Mouse (Mus musculus) stomach, embryonic 15.5 days (tissue): ENCODE results near the gene Kdm2b. TPM values are rescaled to one million over a fixed set of nuclear protein-coding genes. Genes with fewer than 3 reads are reported as not detected.
A peak's percentile ranks its signal among the peaks of the same experiment; 100 is the strongest.

ENCODE experiments used
- ATAC-seq: fragments of 200-750 bp; cut with Nextera tagmentation; 2 replicates; pipeline ENCODE4 v1.8.0; 2017; ENCODE audit warnings: low read depth, moderate number of reproducible peaks, moderate TSS enrichment; ENCODE audit not compliant: insufficient read depth, low FRiP score
- H3K27ac ChIP-seq: fragments of 300-500 bp; sonication (generic); 2 replicates; pipeline ENCODE4 v1.5.1; 2015; ENCODE audit warnings: mild to moderate bottlenecking, inconsistent platforms
- H3K27me3 ChIP-seq: fragments of 300-500 bp; sonication (generic); replicated peaks from 2 replicates; pipeline ENCODE4 v1.6.1; 2015; ENCODE audit warnings: inconsistent platforms
- H3K36me3 ChIP-seq: fragments of 300-500 bp; sonication (generic); 2 replicates; pipeline ENCODE4 v1.6.1; 2015; ENCODE audit warnings: inconsistent platforms
- H3K4me1 ChIP-seq: fragments of 300-500 bp; sonication (generic); 2 replicates; pipeline ENCODE4 v1.6.1; 2015; ENCODE audit warnings: inconsistent platforms
- H3K4me2 ChIP-seq: fragments of 300-500 bp; sonication (generic); 2 replicates; pipeline ENCODE4 v1.6.1; 2015; ENCODE audit warnings: mild to moderate bottlenecking, inconsistent platforms
- H3K4me3 ChIP-seq: fragments of 300-500 bp; sonication (generic); replicated peaks from 2 replicates; pipeline ENCODE4 v1.5.1; 2015; ENCODE audit warnings: inconsistent platforms
- H3K9ac ChIP-seq: fragments of 300-500 bp; sonication (generic); 2 replicates; pipeline ENCODE4 v1.6.1; 2015; ENCODE audit warnings: inconsistent platforms
- H3K9me3 ChIP-seq: fragments of 300-500 bp; sonication (generic); 2 replicates; pipeline ENCODE4 v1.6.1; 2016; ENCODE audit warnings: inconsistent platforms
- WGBS: fragments of 180-500 bp; shearing (Covaris S2); methylation state at CpG from one replicate; pipeline ENCODE4 v1.1.7; 2015; 5-methylcytosine and 5-hydroxymethylcytosine counted together
- polyA plus RNA-seq: library from polyadenylated mRNA; unstranded; fragments of >200 nt; fragmentation: Nextera tagmentation; extraction: Ambion mirVana; gene quantifications from 2 replicates; pipeline ENCODE4 v1.2.1, GENCODE M21; 2015

Gene Kdm2b
- polyA plus RNA-seq, 1 experiment from 2014 or later = 29.6 TPM

DNA sequence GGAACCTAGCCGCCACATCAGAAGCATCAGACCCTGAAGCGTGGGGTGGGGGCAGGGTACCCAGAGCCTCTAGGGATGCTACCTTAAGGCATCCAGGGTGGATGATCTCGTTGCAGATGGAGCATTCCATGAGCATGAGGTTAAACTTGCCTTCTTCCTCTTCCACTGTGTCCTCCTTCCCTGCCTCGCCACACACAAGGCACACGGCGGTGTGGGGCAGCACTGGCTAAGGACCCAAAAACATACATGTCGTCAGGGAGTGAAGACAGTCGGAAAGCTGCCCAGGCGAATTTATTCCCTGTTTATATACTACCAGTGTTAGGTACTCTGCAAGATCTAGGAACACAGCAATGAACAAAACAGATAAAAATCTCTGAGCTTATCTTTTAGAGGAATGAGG is 106.4 kb downstream of the Kdm2b start:
- H3K27ac ChIP-seq = no peak overlapping the region
- 81% methylated on average over 9 of the region's 9 CpGs for WGBS
- H3K9ac ChIP-seq = no peak overlapping the region

DNA sequence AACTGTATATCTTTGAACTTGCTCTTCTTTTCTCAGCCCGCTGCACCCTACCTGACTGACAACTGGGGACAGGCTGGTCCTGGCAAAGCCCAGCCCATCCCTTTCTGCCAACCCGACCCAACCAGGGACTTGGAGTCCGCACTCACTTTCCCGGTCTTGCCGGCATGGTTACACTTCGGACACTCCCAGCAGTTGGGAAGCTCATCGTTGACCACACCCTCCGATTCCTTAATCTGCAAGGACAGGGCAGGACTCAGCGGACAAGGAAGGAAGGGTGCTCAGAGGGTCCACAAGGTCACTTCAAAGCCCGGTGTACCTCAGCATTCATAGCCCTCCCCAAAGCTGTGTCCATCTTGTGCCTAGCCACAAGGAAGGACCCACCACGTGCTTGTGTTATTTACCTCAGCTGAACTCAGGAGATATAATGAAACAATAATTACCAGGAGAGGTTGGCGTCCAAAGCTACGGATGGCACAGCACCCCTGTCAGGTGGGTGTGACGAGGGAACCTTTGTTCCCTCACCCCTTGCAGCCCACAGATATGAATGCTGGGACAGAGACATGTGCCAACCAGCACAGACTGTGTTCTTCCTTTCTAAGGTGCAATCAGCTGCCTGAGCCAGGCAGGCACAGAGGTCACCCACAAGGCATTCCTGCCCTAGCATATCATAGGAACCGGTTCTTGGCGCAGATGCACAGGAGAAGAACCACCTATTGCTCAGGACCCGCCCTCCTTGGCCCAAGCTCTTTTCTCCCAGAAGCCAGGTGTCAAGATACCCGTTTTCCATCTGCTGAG is 107.2 kb downstream of the Kdm2b start:
- Histone ChIP-seq H3K36me3 (peaks cover 19% of the 10 kb centered on the region), H3K27me3 (no peaks in the 10 kb centered on the region), H3K4me1 (peaks cover 10% of the 10 kb centered on the region), H3K4me2 (no peak overlapping the region), H3K9ac (no peak overlapping the region), H3K9me3 (no peaks in the 10 kb centered on the region), H3K4me3 (no peak overlapping the region), H3K27ac (no peak overlapping the region)
- WGBS = 81% methylated on average over 18 of the region's 18 CpGs
- no peak for ATAC-seq

More for the DNA sequence above, 106.4 kb downstream of the Kdm2b start:
- Histone ChIP-seq H3K4me3 (no peak overlapping the region), H3K36me3 (peaks cover 19% of the 10 kb centered on the region), H3K27me3 (no peaks in the 10 kb centered on the region), H3K4me2 (no peak overlapping the region), H3K9me3 (no peaks in the 10 kb centered on the region), H3K4me1 (peaks cover 10% of the 10 kb centered on the region)
- ATAC-seq = no peak

DNA sequence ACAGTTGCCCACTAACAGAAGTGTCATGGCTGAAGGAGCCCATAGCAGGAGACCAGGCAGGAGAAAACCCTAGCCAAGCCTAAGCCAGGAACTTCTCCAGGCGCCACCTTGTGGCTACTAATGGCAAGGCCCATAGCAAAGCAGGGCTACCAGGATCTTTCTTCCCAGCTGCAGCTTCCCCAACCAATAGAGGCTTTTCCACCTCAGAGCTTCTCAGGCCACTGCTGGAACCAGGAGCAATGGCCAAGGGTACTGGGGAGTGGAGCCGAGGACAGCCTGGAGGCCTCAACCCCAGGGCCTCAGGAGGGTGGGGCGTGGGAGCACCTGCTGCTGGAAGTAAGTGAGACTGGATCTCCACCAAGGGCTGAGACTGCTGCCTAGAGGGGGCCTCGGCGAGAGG is 108.3 kb downstream of the Kdm2b start:
- Histone ChIP-seq H3K4me3 (no peak overlapping the region), H3K36me3 (peaks cover 21% of the 10 kb centered on the region), H3K4me2 (no peak overlapping the region), H3K9me3 (no peaks in the 10 kb centered on the region), H3K27ac (no peak overlapping the region), H3K27me3 (no peaks in the 10 kb centered on the region), H3K9ac (no peak overlapping the region), H3K4me1 (peaks cover 10% of the 10 kb centered on the region)
- ATAC-seq = no peak
- 56% methylated on average over 5 of the region's 5 CpGs for WGBS

DNA sequence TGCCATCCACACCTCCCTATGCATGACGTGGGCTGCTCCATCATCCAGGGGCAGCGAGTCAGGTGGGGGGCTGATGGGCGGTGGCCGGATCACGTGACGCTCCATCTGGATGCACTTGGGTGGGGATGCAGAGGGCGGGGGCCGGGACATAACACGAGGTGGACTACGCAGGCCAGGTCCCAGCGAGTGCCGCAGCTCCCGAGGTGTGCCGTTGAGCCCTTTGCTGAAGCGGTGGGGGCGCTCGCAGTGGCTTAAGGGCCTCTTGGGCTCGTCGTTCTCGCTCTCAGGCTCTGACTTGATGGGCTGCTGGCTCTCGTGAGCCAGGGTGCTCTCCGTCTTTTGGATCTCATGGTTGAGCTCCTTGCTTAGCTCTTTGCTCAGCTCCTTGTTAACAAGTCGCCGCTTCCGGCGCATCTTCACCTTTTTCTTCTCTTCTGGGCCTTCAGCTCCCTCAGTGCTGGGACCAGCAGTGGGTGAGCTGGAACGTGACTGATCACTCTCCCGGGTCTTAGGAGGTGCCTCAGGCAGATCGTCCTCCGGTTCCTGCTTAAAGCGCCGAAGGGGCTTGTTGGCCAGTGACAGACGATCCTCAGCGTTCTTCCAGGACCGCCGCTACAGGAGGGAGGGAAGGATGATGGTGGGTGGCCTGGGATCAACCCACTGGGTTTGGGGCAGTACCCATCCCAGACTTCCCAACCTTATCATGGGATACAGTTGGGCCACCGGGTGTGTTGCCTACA is 109.2 kb downstream of the Kdm2b start:
- Histone ChIP-seq H3K4me1 (peaks cover 4% of the 10 kb centered on the region), H3K36me3 (peaks cover 23% of the 10 kb centered on the region), H3K9ac (no peak overlapping the region), H3K27me3 (no peaks in the 10 kb centered on the region), H3K27ac (no peak overlapping the region), H3K9me3 (no peaks in the 10 kb centered on the region), H3K4me3 (no peak overlapping the region), H3K4me2 (no peak overlapping the region)
- 95% methylated on average over 37 of the region's 37 CpGs for WGBS
- no peak for ATAC-seq

DNA sequence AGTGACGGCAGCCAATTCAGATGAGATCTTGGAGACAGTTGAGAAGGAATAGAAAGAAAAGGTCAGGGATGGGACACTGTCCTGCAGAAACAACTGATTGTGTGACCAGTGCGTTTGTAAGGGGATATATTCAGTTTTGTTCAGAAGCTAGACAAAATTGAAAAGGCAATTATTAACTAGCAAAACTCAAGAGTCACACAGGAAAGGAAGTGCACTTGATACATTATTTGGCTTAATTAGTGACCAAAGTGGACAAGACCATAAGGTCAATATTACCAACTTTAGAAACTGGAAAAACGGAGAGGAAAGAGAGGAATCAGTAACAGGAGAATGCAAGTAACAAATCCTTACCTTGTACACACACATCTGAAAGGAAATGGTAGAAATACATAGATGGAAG is 113.0 kb downstream of the Kdm2b start:
- Histone ChIP-seq H3K4me3 (no peak overlapping the region), H3K4me1 (no peaks in the 10 kb centered on the region), H3K27ac (no peak overlapping the region), H3K9ac (no peak overlapping the region), H3K9me3 (no peaks in the 10 kb centered on the region), H3K4me2 (no peak overlapping the region), H3K27me3 (no peaks in the 10 kb centered on the region), H3K36me3 (peaks cover 27% of the 10 kb centered on the region)
- no peak for ATAC-seq
- WGBS = 73% methylated on average over 3 of the region's 3 CpGs

DNA sequence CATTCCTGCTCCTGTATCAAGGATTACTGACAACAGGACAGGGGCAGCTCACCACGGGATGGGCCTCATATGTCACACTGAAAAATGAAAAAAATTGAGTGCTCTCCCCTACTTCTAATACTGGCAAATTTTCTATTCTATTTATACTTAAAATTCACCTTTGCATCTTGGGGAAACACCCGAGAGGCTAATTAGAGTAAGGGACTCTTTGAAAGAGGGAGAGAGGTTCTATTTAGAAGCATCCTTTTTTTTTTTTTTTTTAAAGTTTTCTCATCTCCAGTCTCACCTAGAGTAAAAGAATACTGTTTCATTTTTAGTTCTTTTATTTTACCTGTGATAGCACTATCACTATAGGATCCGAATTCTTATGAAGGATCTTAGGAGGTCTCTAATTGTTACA is 115.3 kb downstream of the Kdm2b start:
- no peak overlapping the region for H3K4me2 ChIP-seq
- no peaks in the 10 kb centered on the region for H3K9me3 ChIP-seq
- no peak overlapping the region for H3K27ac ChIP-seq
- H3K36me3 ChIP-seq = peaks cover 21% of the 10 kb centered on the region
- H3K27me3 ChIP-seq = no peaks in the 10 kb centered on the region
- WGBS = 79% methylated on average over 3 of the region's 3 CpGs
- H3K4me3 ChIP-seq = no peak overlapping the region
- H3K9ac ChIP-seq = no peak overlapping the region
- H3K4me1 ChIP-seq = no peaks in the 10 kb centered on the region
- ATAC-seq = no peak

DNA sequence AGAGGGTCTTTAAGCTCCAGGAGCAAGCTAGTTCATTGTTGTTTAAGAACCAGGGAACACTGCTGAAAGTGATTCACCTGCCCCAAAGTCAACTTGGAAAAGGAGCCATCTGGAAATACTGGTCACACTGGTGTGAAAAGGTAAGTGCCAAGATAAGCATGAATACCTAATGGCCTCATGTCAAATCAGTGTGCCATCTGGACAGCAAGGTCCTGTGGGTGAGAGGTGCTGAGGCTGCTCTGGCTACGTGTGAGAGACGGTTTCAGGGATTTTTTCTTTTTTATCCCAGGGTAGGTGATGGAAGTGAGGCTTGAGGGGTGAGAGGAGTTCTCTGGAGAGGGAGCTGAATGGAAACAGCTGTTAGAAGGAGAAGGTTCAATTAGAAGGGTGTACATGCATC is 116.0 kb downstream of the Kdm2b start:
- Histone ChIP-seq H3K4me2 (no peak overlapping the region), H3K4me1 (no peaks in the 10 kb centered on the region), H3K27ac (no peak overlapping the region), H3K4me3 (no peak overlapping the region), H3K9me3 (no peaks in the 10 kb centered on the region), H3K27me3 (no peaks in the 10 kb centered on the region), H3K36me3 (peaks cover 22% of the 10 kb centered on the region), H3K9ac (no peak overlapping the region)
- 56% methylated on average over 2 of the region's 2 CpGs for WGBS
- ATAC-seq = no peak

DNA sequence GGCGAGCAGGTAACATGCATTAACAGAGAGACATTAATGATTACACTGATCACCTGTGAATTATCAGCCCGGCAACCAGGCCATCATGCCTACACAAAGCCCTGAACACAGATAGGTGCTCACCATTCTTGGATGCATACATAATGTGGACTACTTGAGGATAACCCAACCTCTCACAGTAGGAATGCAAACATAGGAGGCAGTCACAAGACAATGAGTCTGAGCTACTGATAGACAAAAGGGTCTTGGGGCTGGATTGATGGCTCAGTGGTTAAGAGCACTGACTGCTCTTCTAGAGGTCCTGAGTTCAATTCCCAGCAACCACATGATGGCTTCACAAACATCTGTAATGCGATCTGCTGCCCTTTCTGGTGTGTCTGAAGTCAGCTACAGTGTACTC is 117.0 kb downstream of the Kdm2b start:
- Histone ChIP-seq H3K9ac (no peak overlapping the region), H3K9me3 (no peaks in the 10 kb centered on the region), H3K4me2 (no peak overlapping the region), H3K4me3 (no peak overlapping the region), H3K36me3 (peaks cover 27% of the 10 kb centered on the region), H3K4me1 (no peaks in the 10 kb centered on the region), H3K27me3 (no peaks in the 10 kb centered on the region), H3K27ac (no peak overlapping the region)
- no peak for ATAC-seq
- WGBS = 90% methylated on average over 3 of the region's 3 CpGs

DNA sequence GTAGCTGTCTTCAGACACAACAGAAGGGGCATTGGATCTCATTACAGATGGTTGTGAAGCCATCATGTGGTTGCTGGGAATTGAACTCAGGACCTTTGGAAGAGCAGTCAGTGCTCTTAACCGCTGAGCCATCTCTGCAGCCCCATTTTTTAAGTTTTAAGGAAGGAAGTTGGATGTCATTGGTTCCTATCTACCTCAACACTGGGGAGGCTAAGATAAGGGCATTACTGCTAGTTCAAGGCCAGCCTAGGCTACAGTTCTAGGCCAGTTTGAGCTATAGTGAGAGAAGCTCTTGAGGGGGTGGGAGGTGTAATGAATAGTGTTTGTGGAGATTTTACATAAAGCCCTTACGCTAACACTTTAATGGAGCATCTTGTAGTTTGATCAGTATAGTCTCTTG is 126.6 kb downstream of the Kdm2b start:
- Histone ChIP-seq H3K4me2 (no peak overlapping the region), H3K36me3 (peaks cover 31% of the 10 kb centered on the region), H3K4me1 (no peaks in the 10 kb centered on the region), H3K4me3 (no peak overlapping the region), H3K9ac (no peak overlapping the region), H3K27me3 (no peaks in the 10 kb centered on the region), H3K27ac (no peak overlapping the region), H3K9me3 (no peaks in the 10 kb centered on the region)
- 94% methylated on average over 2 of the region's 2 CpGs for WGBS
- no peak for ATAC-seq

DNA sequence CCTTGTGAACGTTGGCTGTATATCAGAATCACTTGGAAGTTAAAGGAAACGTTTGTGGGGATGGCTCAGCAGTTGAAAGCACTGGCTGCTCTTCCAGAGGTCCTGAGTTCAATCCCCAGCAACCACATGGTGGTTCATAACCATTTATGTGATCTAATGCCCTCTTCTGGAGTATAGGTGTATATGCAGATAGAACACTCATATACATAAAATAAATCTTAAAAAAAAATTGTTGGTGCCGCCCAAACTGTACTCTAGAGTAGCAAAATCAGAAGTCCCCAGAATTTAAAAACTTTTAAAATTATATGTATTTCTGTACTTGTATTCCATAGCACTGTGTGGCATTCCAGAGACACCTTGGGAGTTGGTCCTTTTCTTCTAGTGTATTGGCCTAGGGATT is 133.8 kb downstream of the Kdm2b start:
- H3K4me2 ChIP-seq = no peak overlapping the region
- ATAC-seq = no peak
- no peak overlapping the region for H3K27ac ChIP-seq
- WGBS = 75% methylated on average over 3 of the region's 3 CpGs
- no peaks in the 10 kb centered on the region for H3K27me3 ChIP-seq
- H3K4me3 ChIP-seq = no peak overlapping the region
- H3K9me3 ChIP-seq = no peaks in the 10 kb centered on the region
- 0 out of 2 replicates have a peak, but pooled peaks cover 8% of the 10 kb centered on the region for H3K4me1 ChIP-seq
- H3K36me3 ChIP-seq = no peaks in the 10 kb centered on the region
- no peak overlapping the region for H3K9ac ChIP-seq

DNA sequence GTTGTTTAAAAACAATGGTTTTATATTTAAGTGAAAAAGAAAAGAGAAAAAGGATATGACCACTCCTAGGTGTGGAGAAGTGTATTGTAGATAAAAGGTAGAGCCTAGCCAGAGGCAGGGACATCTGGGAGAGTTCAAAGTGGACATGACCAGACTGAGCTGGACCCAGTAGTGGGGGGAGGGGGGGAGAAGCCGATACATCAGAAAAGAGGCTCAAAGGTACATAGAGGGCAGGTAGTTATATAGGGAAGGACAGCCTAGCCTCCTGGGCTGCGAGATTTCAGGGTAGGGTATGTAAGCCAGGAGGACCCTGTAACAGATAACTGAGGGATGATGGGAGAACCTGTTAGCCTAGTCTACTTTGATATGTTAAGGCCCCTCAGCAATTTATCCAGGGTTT is 137.0 kb downstream of the Kdm2b start:
- no peak for ATAC-seq
- Histone ChIP-seq H3K36me3 (no peaks in the 10 kb centered on the region), H3K9me3 (no peaks in the 10 kb centered on the region), H3K4me2 (no peak overlapping the region), H3K4me3 (no peak overlapping the region), H3K27me3 (no peaks in the 10 kb centered on the region), H3K27ac (no peak overlapping the region), H3K4me1 (peaks cover 10% of the 10 kb centered on the region; the same call in 1 of the 2 replicates), H3K9ac (no peak overlapping the region)
- 68% methylated on average over 2 of the region's 2 CpGs for WGBS

DNA sequence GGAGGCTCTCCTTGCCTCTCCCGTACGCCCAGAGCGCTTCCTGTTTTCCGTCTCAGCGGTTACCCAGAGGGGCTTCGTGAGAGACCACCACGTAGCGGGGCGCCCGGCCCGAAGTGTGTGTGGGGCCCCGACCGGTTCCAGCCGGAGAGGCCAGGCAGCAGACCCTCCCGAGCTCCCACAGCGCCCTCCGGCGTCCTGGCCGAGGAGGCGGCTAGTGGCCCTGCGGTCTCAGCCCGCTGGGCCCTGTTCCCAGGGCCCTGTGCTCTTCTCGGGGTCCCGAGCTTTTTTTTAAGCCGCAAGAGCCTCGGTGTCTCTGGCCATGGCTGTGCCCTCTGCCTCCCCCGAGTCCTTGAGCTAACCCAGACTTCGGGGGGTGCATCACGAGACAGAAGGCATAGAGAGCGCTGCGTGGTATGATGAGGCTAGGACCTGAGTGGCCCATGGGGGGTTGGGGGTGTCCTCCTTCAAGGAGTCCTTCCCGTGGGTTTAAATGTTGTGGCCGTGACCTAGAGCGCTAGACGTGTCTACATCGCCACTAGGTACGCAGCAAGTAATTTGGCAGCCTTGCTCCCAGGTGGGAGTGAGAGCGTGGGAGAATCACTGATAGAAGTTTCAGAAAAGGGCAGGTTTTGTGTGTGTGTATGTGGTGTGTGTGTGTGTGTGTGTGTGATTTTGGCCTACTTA is 139.2 kb downstream of the Kdm2b start:
- no peaks in the 10 kb centered on the region for H3K9me3 ChIP-seq
- peak overlapping the region; percentile 90 for H3K27ac ChIP-seq
- H3K4me1 ChIP-seq = peaks cover 10% of the 10 kb centered on the region; the same call in 1 of the 2 replicates
- H3K27me3 ChIP-seq = no peaks in the 10 kb centered on the region
- ATAC-seq = peak; percentile 54
- no peaks in the 10 kb centered on the region for H3K36me3 ChIP-seq
- H3K4me3 ChIP-seq = peak overlapping the region; percentile 97
- H3K4me2 ChIP-seq = peak overlapping the region; percentile 91
- H3K9ac ChIP-seq = peak overlapping the region; percentile 96
- WGBS = under 1% methylated on average over 38 of the region's 38 CpGs
